Mouse (Mus musculus) forebrain, embryonic 14.5 days (tissue): ENCODE measurements around the gene Lhfpl2. TPM values are rescaled to one million over a fixed set of nuclear protein-coding genes. Genes with fewer than 3 reads are reported as not detected.

ENCODE experiments used
- ATAC-seq: fragments of 200-750 bp; cut with Nextera tagmentation; 2 replicates; pipeline ENCODE4 v1.8.0; 2017; ENCODE audit warnings: mild to moderate bottlenecking, moderate library complexity
- DNase-seq: peaks from one replicate; pipeline ENCODE4 v3.0.0-alpha.2; 2015; ENCODE audit warnings: low spot score
- H3K27ac ChIP-seq: fragments of 300-500 bp; sonication (generic); 2 replicates; pipeline ENCODE4 v1.5.1; 2014; ENCODE audit warnings: low read depth, mild to moderate bottlenecking, control low read depth, low read length, moderate library complexity
- H3K27me3 ChIP-seq: fragments of 300-500 bp; sonication (generic); replicated peaks from 2 replicates; pipeline ENCODE4 v1.6.1; 2014; ENCODE audit warnings: low read length, control low read depth, mixed read lengths; ENCODE audit not compliant: control insufficient read depth, insufficient read depth
- H3K36me3 ChIP-seq: fragments of 300-500 bp; sonication (generic); 2 replicates; pipeline ENCODE4 v1.6.1; 2014; ENCODE audit warnings: low read length, control low read depth; ENCODE audit not compliant: control insufficient read depth, insufficient read depth
- H3K4me1 ChIP-seq: fragments of 300-500 bp; sonication (generic); 2 replicates; pipeline ENCODE4 v1.6.1; 2014; ENCODE audit warnings: antibody characterized with exemption, low read length, control low read depth; ENCODE audit not compliant: control insufficient read depth, insufficient read depth
- H3K4me2 ChIP-seq: fragments of 300-500 bp; sonication (generic); 2 replicates; pipeline ENCODE4 v1.6.1; 2014; ENCODE audit warnings: mild to moderate bottlenecking, control low read depth, low read length
- H3K4me3 ChIP-seq: fragments of 300-500 bp; sonication (generic); 2 replicates; pipeline ENCODE4 v1.5.1; 2014; ENCODE audit warnings: low read depth, low read length, control low read depth
- H3K9ac ChIP-seq: fragments of 300-500 bp; sonication (generic); 2 replicates; pipeline ENCODE4 v1.6.1; 2014; ENCODE audit warnings: mild to moderate bottlenecking, low read length, control low read depth, moderate library complexity
- H3K9me3 ChIP-seq: fragments of 300-500 bp; sonication (generic); replicated peaks from 2 replicates; pipeline ENCODE4 v1.6.1; 2016; ENCODE audit warnings: low read length, control low read depth, mixed read lengths; ENCODE audit not compliant: control insufficient read depth
- WGBS: fragments of 180-500 bp; shearing (Covaris S2); extraction: QIAGEN DNeasy Blood & Tissue Kit; methylation state at CpG from one replicate; pipeline ENCODE4 v1.1.7; 2014; 5-methylcytosine and 5-hydroxymethylcytosine counted together
- polyA plus RNA-seq: library from polyadenylated mRNA; unstranded; fragments of >200 nt; fragmentation: Nextera tagmentation; extraction: Ambion mirVana; gene quantifications from 2 replicates; pipeline ENCODE4 v1.2.1, GENCODE M21; 2014

Gene Lhfpl2
- polyA plus RNA-seq, 1 experiment from 2014 or later, result 9.7 TPM

GRCm38 (mm10) chr13:94153658-94154057 lies 96.1 kb downstream of the Lhfpl2 start:
- WGBS, result 88% methylated on average over 6 of the region's 6 CpGs
- no peak for ATAC-seq

DNA sequence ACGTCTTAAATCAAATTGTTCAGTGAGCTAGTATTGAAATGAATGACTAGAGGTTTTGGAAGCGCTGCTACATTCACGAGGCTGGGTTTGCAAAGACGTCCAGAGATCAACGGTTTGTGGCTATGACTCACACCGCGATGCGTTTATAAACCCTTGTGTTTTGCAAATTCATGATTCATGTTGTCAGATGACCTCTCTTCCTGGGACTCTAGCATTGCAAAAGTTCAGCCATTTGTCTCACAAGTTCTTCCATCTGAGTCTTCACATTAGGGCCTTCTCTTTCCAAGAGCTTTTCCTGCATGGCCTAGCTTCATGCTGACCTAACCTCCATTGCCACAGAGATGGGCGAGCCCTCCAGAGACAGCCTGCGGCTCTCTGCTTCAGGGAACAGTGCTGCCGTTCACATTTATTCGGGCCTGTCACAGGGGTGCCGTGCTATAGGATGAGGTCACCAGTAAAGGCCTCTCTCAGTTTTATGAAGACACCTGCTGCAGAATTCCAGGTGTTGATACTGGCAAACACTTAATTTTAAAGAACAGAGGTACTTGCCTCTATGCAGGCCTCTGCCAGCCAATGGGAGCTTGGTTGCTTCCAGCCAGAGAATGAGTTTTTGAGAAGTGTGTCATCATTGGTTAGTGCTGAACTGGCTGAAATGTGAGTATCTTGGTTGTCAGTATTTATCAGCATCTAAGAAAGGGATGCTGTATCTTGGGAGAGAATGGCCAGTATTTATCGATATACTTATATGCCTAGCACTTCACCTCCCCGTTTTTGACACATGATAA lies 97.1 kb downstream of the Lhfpl2 start:
- no peak for DNase-seq
- ATAC-seq, result no peak
- Histone ChIP-seq H3K4me3 (no peak overlapping the region), H3K4me1 (no peaks in the 10 kb centered on the region), H3K9me3 (no peaks in the 10 kb centered on the region), H3K36me3 (no peaks in the 10 kb centered on the region), H3K9ac (no peak overlapping the region), H3K27ac (no peak overlapping the region), H3K27me3 (no peaks in the 10 kb centered on the region), H3K4me2 (no peak overlapping the region)
- WGBS, result 91% methylated on average over 15 of the region's 15 CpGs

More at GRCm38 (mm10) chr13:94153658-94154057, 96.1 kb downstream of the Lhfpl2 start:
- Histone ChIP-seq H3K4me1 (no peaks in the 10 kb centered on the region), H3K4me2 (no peak overlapping the region), H3K27ac (no peak overlapping the region), H3K36me3 (no peaks in the 10 kb centered on the region), H3K27me3 (no peaks in the 10 kb centered on the region), H3K4me3 (no peak overlapping the region), H3K9me3 (no peaks in the 10 kb centered on the region), H3K9ac (no peak overlapping the region)
- DNase-seq, result no peak

DNA sequence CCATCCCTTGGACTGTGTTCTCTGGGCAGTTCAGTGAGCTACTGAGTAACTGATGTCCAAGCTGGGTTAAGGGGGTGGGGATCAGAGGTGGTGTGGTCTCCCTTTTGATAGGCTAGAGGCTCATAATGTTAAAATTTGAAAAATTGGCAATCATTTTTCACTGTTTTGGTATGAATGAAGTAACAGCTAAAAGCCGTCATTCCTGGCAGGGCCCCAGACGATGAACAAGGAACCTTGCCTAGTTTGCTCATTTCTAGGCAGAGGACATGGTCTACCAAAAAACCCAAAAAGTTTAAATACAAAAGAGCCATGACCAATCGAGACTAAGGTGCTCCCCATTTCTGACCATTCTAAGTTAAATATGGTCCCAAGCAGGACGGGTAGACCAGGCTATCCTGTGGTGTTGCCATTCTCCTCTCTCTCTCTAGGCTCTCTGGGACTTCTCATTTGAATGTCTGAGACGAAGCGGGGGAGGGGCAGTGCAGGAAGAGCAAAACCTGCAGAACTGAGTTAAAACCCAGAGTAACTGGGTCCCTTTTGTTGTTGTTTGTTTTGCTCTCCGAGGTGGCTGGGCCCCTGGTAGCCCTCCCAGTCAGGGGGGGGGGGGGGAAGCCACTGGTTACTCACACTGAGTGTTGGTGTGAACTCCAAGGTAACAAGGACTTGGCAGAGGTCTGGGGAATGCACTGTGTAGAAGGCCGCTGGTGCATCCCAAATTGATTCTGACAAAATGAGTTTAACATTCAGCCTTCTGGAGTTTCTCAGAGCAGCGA lies 98.2 kb downstream of the Lhfpl2 start:
- ATAC-seq, result no peak
- H3K27me3 ChIP-seq, result no peaks in the 10 kb centered on the region
- H3K4me1 ChIP-seq, result no peaks in the 10 kb centered on the region
- no peak overlapping the region for H3K4me3 ChIP-seq
- 47% methylated on average over 9 of the region's 9 CpGs for WGBS
- no peak overlapping the region for H3K27ac ChIP-seq
- DNase-seq, result no peak
- H3K9me3 ChIP-seq, result no peaks in the 10 kb centered on the region
- no peaks in the 10 kb centered on the region for H3K36me3 ChIP-seq
- H3K4me2 ChIP-seq, result no peak overlapping the region
- no peak overlapping the region for H3K9ac ChIP-seq

DNA sequence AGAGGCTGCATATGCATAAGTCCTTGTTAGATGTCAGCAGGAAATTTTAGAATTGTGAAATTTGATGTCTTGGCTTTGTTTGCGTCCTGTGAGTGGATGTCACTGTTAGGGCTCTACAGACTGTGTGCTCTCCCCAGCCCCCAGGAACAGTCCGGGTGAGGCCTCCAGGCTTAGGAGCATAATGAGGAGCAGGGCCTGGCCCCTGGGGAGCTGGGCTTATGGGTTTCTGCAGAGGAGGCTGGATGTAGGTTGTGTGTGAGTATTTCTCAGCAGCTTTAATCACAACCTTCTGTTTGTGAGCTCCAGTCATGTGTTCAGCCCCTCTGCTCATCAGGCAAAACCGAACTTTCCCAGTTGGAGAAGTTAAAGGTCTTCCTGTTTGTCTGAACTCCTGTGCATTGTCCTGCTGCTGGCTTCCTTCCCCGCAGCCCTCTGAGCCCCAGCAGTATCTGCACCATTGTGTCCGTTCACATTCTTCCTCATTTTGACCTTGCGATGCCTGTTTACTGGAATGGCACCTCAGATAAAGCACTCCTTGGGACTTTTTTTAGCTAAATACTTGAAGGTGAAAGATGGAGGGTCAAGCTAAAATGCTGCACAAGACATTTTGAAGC lies 101.4 kb downstream of the Lhfpl2 start:
- ATAC-seq (no peak), DNase-seq (no peak)

GRCm38 (mm10) chr13:94159478-94160220 lies 102.1 kb downstream of the Lhfpl2 start:
- no peaks in the 10 kb centered on the region for H3K36me3 ChIP-seq
- 86% methylated on average over 7 of the region's 7 CpGs for WGBS
- no peaks in the 10 kb centered on the region for H3K9me3 ChIP-seq
- no peak for ATAC-seq
- no peak overlapping the region for H3K9ac ChIP-seq
- no peak overlapping the region for H3K27ac ChIP-seq
- H3K4me2 ChIP-seq, result no peak overlapping the region
- DNase-seq, result no peak
- no peak overlapping the region for H3K4me3 ChIP-seq
- no peaks in the 10 kb centered on the region for H3K4me1 ChIP-seq
- no peaks in the 10 kb centered on the region for H3K27me3 ChIP-seq

More for the DNA sequence above, 101.4 kb downstream of the Lhfpl2 start:
- H3K36me3 ChIP-seq, result no peaks in the 10 kb centered on the region
- no peaks in the 10 kb centered on the region for H3K4me1 ChIP-seq
- WGBS, result 53% methylated on average over 6 of the region's 6 CpGs
- H3K27ac ChIP-seq, result no peak overlapping the region
- no peak overlapping the region for H3K4me3 ChIP-seq
- no peak overlapping the region for H3K9ac ChIP-seq
- no peaks in the 10 kb centered on the region for H3K27me3 ChIP-seq
- no peak overlapping the region for H3K4me2 ChIP-seq
- H3K9me3 ChIP-seq, result no peaks in the 10 kb centered on the region

DNA sequence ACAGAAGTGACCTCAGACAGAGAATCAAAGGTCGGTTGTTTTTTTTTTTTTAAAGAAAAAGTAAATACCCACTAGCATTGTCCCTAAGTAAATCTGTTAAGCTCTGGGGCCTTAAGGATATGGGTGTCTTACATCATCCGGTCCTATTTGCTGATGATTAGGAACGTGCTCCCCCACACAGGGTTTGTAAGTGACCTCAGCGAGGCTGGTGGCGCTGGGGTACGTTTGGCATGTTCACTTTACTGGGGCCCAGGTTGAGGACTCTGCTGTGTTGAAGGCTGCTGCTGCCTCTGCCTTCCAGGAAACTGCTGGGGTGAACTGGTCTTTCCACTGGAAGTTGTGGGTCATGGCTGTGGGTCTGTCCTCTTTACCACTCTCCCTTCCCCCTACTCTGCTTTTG lies 106.9 kb downstream of the Lhfpl2 start:
- DNase-seq, result no peak
- Histone ChIP-seq H3K4me3 (no peak overlapping the region), H3K27me3 (no peaks in the 10 kb centered on the region), H3K4me1 (no peaks in the 10 kb centered on the region), H3K4me2 (no peak overlapping the region), H3K36me3 (no peaks in the 10 kb centered on the region), H3K9ac (no peak overlapping the region), H3K9me3 (no peaks in the 10 kb centered on the region), H3K27ac (no peak overlapping the region)
- no peak for ATAC-seq
- 87% methylated on average over 6 of the region's 6 CpGs for WGBS

DNA sequence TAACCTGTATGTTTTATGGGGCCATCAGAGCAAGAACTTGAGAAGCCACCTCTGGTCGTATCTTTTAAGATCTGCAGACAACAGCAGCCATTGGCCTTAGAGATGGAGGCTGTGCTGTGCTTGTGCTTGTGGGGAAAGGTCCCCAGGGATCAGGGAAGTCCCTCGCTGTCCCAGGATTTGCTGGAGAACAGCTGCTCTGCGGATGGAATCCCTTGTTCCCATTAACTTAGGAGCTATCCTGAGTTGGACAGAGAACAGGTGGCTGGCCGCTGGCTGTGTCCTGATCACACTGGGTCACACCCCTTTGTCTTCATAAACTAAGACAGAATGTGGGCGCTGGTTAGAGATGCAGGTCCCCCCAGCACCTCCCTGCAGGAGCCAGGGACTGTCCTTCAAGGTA lies 110.7 kb downstream of the Lhfpl2 start:
- H3K36me3 ChIP-seq, result no peaks in the 10 kb centered on the region
- DNase-seq, result no peak
- WGBS, result 85% methylated on average over 5 of the region's 5 CpGs
- H3K4me3 ChIP-seq, result no peak overlapping the region
- no peak overlapping the region for H3K9ac ChIP-seq
- no peak overlapping the region for H3K27ac ChIP-seq
- no peaks in the 10 kb centered on the region for H3K27me3 ChIP-seq
- no peak for ATAC-seq
- H3K4me1 ChIP-seq, result no peaks in the 10 kb centered on the region
- H3K4me2 ChIP-seq, result no peak overlapping the region
- H3K9me3 ChIP-seq, result no peaks in the 10 kb centered on the region

- Histone ChIP-seq H3K27ac (no peak overlapping the region), H3K9me3 (no peaks in the 10 kb centered on the region), H3K4me1 (peaks cover 6% of the 10 kb centered on the region; the same call in 1 of the 2 replicates), H3K27me3 (no peaks in the 10 kb centered on the region), H3K4me2 (no peak overlapping the region), H3K36me3 (no peaks in the 10 kb centered on the region), H3K9ac (no peak overlapping the region), H3K4me3 (no peak overlapping the region)
- WGBS, result 59% methylated on average over 6 of the region's 6 CpGs
- no peak for ATAC-seq
- no peak for DNase-seq
These were observed 111.8 kb downstream of the Lhfpl2 start for GRCm38 (mm10) chr13:94169325-94169916.
